Mouse (Mus musculus): ENCODE measurements around the gene Rps8. TPM values are rescaled to one million over a fixed set of nuclear protein-coding genes. Genes with fewer than 3 reads are reported as not detected.
"Not testable (repeated sequence)": the region's sequence is repeated elsewhere in the genome, so short reads cannot be mapped to it uniquely, and the experiment has no call there.

Gene Rps8
- polyA plus RNA-seq, 1 experiment from 2014 or later, result 892 TPM

GRCm38 (mm10) chr4:117182759-117183096 is 26.7 kb upstream of the Rps8 start:
- WGBS, result 16% methylated on average over 9 of the region's 9 CpGs
- ATAC-seq (ENCODE audit: low FRiP score), result peak; percentile 69
- H3K9ac ChIP-seq (ENCODE audit: low read depth, low read length), result 0 out of 2 replicates have a peak overlapping the region, but pooled peaks have one; percentile 35
- H3K9me3 ChIP-seq (ENCODE audit: control insufficient read depth, low read length); H3K27me3 ChIP-seq (ENCODE audit: control insufficient read depth, insufficient read depth, low read length); H3K27ac ChIP-seq (ENCODE audit: low read depth, low read length); H3K36me3 ChIP-seq (ENCODE audit: control insufficient read depth, insufficient read depth, low read length); H3K4me1 ChIP-seq (replicated peaks; ENCODE audit: control insufficient read depth, insufficient read depth, low read length); DNase-seq (ENCODE audit: low spot score): not testable (repeated sequence)
- H3K4me2 ChIP-seq (replicated peaks; ENCODE audit: low read depth, low read length), result peak overlapping the region; percentile 24
- H3K4me3 ChIP-seq (ENCODE audit: low read depth, low read length), result peak overlapping the region; percentile 69

DNA sequence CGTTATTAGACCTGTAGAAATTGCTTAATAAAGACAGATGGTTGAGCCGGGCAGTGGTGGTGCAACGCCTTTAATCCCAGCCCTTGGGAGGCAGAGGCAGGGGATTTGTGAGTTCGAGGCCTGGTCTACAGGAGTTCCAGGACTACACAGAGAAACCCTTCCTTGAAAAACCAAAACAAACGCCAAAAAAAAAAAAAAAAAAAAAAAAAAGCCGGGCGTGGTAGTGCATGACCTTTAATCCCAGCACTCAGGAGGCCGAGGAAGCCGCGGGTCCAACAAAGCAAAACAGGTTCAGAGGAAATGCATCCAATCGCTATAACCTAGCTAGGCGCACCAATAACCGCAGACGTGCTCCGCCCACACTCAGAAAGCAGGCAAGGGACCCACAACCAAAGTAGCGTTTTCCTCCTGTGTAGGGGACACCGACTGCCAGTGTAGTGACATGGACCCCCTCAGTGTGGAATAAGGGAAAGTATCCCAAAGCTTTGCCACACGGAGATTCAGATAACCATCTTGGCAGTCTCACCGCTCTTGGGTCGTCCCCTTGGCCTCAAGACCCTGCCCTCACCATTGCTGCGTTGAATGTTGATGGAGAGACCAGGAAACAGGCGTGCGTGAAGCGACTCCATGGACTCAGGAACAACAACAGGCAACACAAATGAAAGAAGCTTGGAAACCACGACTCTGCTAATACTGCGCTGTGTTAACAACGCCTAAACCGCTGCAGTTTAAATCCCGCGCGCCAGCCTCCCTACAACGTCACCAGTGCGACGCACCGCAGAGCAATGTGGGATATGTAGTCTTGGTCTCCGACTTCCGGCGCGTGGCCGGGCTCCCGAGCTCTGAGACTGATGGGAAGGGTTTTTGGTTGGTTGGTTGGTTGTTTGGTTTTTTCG is 26.1 kb upstream of the Rps8 start, which contains the start of gene Kif2c:
TSS of gene Kif2c (minus strand) at position 777 of the 896 bp plus-strand sequence.
- 2% methylated on average over 42 of the region's 42 CpGs for WGBS
- Histone ChIP-seq H3K4me2 (replicated peaks; ENCODE audit: low read depth, low read length) (peak within 1 kb of the TSS; percentile 64), H3K9ac (ENCODE audit: low read depth, low read length) (peak within 1 kb of the TSS; percentile 74), H3K27me3 (ENCODE audit: control insufficient read depth, insufficient read depth, low read length) (no peaks in the 10 kb centered on the region), H3K9me3 (ENCODE audit: control insufficient read depth, low read length) (no peaks in the 10 kb centered on the region), H3K4me3 (ENCODE audit: low read depth, low read length) (peak within 1 kb of the TSS; percentile 69), H3K27ac (ENCODE audit: low read depth, low read length) (no peak within 1 kb of the TSS), H3K4me1 (replicated peaks; ENCODE audit: control insufficient read depth, insufficient read depth, low read length) (peaks cover 3% of the 10 kb centered on the region; the same call in 1 of the 2 replicates), H3K36me3 (ENCODE audit: control insufficient read depth, insufficient read depth, low read length) (0 out of 2 replicates have a peak, but pooled peaks cover 2% of the 10 kb centered on the region)
- ATAC-seq (ENCODE audit: low FRiP score) (peak; percentile 97), DNase-seq (ENCODE audit: low spot score) (peak; percentile 96)

DNA sequence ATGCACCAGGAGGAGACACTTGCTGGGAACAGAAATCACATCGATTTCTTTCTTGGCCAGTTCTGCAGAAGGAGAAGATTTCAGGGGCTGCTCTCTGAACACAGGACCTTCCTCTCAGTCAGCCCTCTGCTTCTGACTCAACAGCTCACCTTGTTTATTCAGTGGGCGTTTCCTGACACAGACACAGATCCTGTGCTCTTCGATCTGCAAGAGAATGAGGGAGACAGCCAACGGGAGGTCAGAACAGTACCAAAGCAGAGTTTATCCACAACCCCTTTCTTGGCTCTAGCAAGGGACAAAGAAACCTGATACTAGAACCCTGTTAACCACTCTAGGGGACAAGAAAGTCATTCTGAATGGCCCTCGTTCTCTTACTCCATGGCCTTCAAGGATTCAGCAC is 13.9 kb upstream of the Rps8 start:
- DNase-seq (ENCODE audit: low spot score), result no peak
- no peak overlapping the region for H3K4me2 ChIP-seq (replicated peaks; ENCODE audit: low read depth, low read length)
- no peak overlapping the region for H3K9ac ChIP-seq (ENCODE audit: low read depth, low read length)
- 91% methylated on average over 5 of the region's 5 CpGs for WGBS
- no peaks in the 10 kb centered on the region for H3K9me3 ChIP-seq (ENCODE audit: control insufficient read depth, low read length)
- no peaks in the 10 kb centered on the region for H3K4me1 ChIP-seq (replicated peaks; ENCODE audit: control insufficient read depth, insufficient read depth, low read length)
- H3K27ac ChIP-seq (ENCODE audit: low read depth, low read length), result no peak overlapping the region
- H3K4me3 ChIP-seq (ENCODE audit: low read depth, low read length), result no peak overlapping the region
- H3K36me3 ChIP-seq (ENCODE audit: control insufficient read depth, insufficient read depth, low read length), result peaks cover 7% of the 10 kb centered on the region
- no peak for ATAC-seq (ENCODE audit: low FRiP score)
- H3K27me3 ChIP-seq (ENCODE audit: control insufficient read depth, insufficient read depth, low read length), result no peaks in the 10 kb centered on the region

DNA sequence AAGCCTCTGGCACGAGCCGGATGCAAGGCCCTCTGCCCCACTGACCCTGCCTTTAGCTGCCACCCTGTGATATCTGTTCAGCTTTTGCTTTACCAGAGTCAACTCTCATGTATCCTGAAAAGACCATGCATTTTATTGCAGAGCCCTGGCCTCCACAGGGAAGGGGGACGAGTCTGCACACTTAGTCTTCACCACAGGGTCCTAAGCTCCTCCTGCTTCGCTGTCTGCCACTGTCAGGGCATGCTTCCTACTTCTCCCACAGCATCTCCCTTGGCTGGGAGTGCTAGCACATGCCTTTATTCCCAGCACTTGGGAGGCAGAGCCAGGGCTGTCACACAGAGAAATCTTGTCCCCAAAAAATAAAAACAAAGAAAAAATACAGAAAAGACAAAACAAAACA is 5.1 kb upstream of the Rps8 start:
- H3K4me3 ChIP-seq (ENCODE audit: low read depth, low read length), result no peak overlapping the region
- no peak overlapping the region for H3K27ac ChIP-seq (ENCODE audit: low read depth, low read length)
- H3K9ac ChIP-seq (ENCODE audit: low read depth, low read length), result no peak overlapping the region
- H3K4me1 ChIP-seq (replicated peaks; ENCODE audit: control insufficient read depth, insufficient read depth, low read length), result no peaks in the 10 kb centered on the region
- no peak overlapping the region for H3K4me2 ChIP-seq (replicated peaks; ENCODE audit: low read depth, low read length)
- no peaks in the 10 kb centered on the region for H3K9me3 ChIP-seq (ENCODE audit: control insufficient read depth, low read length)
- H3K27me3 ChIP-seq (ENCODE audit: control insufficient read depth, insufficient read depth, low read length), result no peaks in the 10 kb centered on the region
- H3K36me3 ChIP-seq (ENCODE audit: control insufficient read depth, insufficient read depth, low read length), result peaks cover 7% of the 10 kb centered on the region
- no peak for ATAC-seq (ENCODE audit: low FRiP score)
- 77% methylated on average over 4 of the region's 4 CpGs for WGBS
- no peak for DNase-seq (ENCODE audit: low spot score)

- H3K9ac ChIP-seq (ENCODE audit: low read depth, low read length), result no peak overlapping the region
- H3K36me3 ChIP-seq (ENCODE audit: control insufficient read depth, insufficient read depth, low read length), result peaks cover 7% of the 10 kb centered on the region
- DNase-seq (ENCODE audit: low spot score) (no peak), ATAC-seq (ENCODE audit: low FRiP score) (no peak)
- H3K9me3 ChIP-seq (ENCODE audit: control insufficient read depth, low read length), result no peaks in the 10 kb centered on the region
- no peaks in the 10 kb centered on the region for H3K27me3 ChIP-seq (ENCODE audit: control insufficient read depth, insufficient read depth, low read length)
- H3K4me1 ChIP-seq (replicated peaks; ENCODE audit: control insufficient read depth, insufficient read depth, low read length), result no peaks in the 10 kb centered on the region
- no peak overlapping the region for H3K4me2 ChIP-seq (replicated peaks; ENCODE audit: low read depth, low read length)
- H3K27ac ChIP-seq (ENCODE audit: low read depth, low read length), result no peak overlapping the region
- no peak overlapping the region for H3K4me3 ChIP-seq (ENCODE audit: low read depth, low read length)
- WGBS, result 89% methylated on average over 10 of the region's 10 CpGs
Observed at GRCm38 (mm10) chr4:117159666-117160065, 3.6 kb upstream of the Rps8 start.

- H3K4me2 ChIP-seq (replicated peaks; ENCODE audit: low read depth, low read length), result peak overlapping the region; percentile 92; the same call in 1 of the 2 replicates
- no peak for DNase-seq (ENCODE audit: low spot score)
- H3K27me3 ChIP-seq (ENCODE audit: control insufficient read depth, insufficient read depth, low read length), result no peaks in the 10 kb centered on the region
- no peak for ATAC-seq (ENCODE audit: low FRiP score)
- H3K4me3 ChIP-seq (ENCODE audit: low read depth, low read length), result peak overlapping the region; percentile 99
- H3K9me3 ChIP-seq (ENCODE audit: control insufficient read depth, low read length), result no peaks in the 10 kb centered on the region
- peak overlapping the region; percentile 97; the same call in 1 of the 2 replicates for H3K9ac ChIP-seq (ENCODE audit: low read depth, low read length)
- peaks cover 24% of the 10 kb centered on the region for H3K36me3 ChIP-seq (ENCODE audit: control insufficient read depth, insufficient read depth, low read length)
- 36% methylated on average over 6 of the region's 6 CpGs for WGBS
- no peak overlapping the region for H3K27ac ChIP-seq (ENCODE audit: low read depth, low read length)
- no peaks in the 10 kb centered on the region; the same call in none of the 2 replicates for H3K4me1 ChIP-seq (replicated peaks; ENCODE audit: control insufficient read depth, insufficient read depth, low read length)
Observed at GRCm38 (mm10) chr4:117156372-117156771, 329 bp upstream of the Rps8 start.

DNA sequence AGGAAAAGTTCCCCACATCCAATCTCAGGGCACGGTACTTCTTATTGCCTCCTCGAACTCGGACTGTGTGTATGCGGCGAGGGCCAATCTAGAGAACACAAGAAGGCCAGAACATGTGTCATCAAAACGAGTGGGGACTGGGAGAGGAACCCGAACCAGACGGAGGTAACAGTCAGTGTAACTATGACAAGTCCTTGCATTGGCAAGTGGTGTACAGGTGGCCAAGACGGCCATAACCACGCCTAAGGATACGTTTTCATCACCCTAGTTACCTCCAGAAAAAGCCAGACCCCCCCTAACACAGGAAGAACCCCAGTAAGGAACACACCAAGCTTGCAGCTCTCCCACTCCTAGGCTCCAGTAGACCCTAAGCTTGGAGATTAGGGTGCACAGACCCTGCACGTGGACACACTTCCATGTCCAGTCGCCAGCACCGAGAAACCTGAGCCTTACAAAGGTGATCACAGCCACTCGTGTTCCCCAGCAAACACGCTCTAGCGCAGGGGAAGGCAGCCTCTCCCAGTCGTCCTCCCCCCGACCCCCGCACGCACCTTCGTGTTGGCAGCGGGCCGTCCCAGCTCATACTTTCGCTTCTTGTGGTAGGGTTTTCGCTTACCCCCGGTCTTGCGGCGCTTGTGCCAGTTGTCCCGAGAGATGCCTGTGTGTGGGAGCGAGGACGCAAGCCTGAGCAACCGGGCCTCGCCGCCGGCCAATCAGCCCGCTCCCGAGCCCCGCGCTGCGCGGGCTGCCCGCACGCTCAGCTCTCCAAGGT is 837 bp downstream of the Rps8 start:
- peak overlapping the region; percentile 97 for H3K9ac ChIP-seq (ENCODE audit: low read depth, low read length)
- peak overlapping the region; percentile 90 for H3K27ac ChIP-seq (ENCODE audit: low read depth, low read length)
- no peaks in the 10 kb centered on the region for H3K9me3 ChIP-seq (ENCODE audit: control insufficient read depth, low read length)
- 3% methylated on average over 44 of the region's 44 CpGs for WGBS
- peak overlapping the region; percentile 92 for H3K4me2 ChIP-seq (replicated peaks; ENCODE audit: low read depth, low read length)
- DNase-seq (ENCODE audit: low spot score) (peak; percentile 40), ATAC-seq (ENCODE audit: low FRiP score) (peak; percentile 3; the same call in 1 of the 2 replicates)
- peaks cover 32% of the 10 kb centered on the region for H3K36me3 ChIP-seq (ENCODE audit: control insufficient read depth, insufficient read depth, low read length)
- no peaks in the 10 kb centered on the region; the same call in none of the 2 replicates for H3K4me1 ChIP-seq (replicated peaks; ENCODE audit: control insufficient read depth, insufficient read depth, low read length)
- H3K4me3 ChIP-seq (ENCODE audit: low read depth, low read length), result peak overlapping the region; percentile 99
- no peaks in the 10 kb centered on the region for H3K27me3 ChIP-seq (ENCODE audit: control insufficient read depth, insufficient read depth, low read length)

GRCm38 (mm10) chr4:117152714-117153113 is 3.3 kb downstream of the Rps8 start:
- no peak overlapping the region for H3K4me3 ChIP-seq (ENCODE audit: low read depth, low read length)
- DNase-seq (ENCODE audit: low spot score) (no peak), ATAC-seq (ENCODE audit: low FRiP score) (no peak)
- no peaks in the 10 kb centered on the region; the same call in none of the 2 replicates for H3K4me1 ChIP-seq (replicated peaks; ENCODE audit: control insufficient read depth, insufficient read depth, low read length)
- no peak overlapping the region for H3K27ac ChIP-seq (ENCODE audit: low read depth, low read length)
- 92% methylated on average over 5 of the region's 5 CpGs for WGBS
- no peak overlapping the region for H3K4me2 ChIP-seq (replicated peaks; ENCODE audit: low read depth, low read length)
- H3K9me3 ChIP-seq (ENCODE audit: control insufficient read depth, low read length), result no peaks in the 10 kb centered on the region
- H3K27me3 ChIP-seq (ENCODE audit: control insufficient read depth, insufficient read depth, low read length), result no peaks in the 10 kb centered on the region
- H3K36me3 ChIP-seq (ENCODE audit: control insufficient read depth, insufficient read depth, low read length), result peaks cover 32% of the 10 kb centered on the region
- no peak overlapping the region for H3K9ac ChIP-seq (ENCODE audit: low read depth, low read length)

Measured in hindbrain, embryonic 11.5 days (tissue).